Comparison of ENCODE assay signal across 8 mouse cellular contexts in the genomic region with DNA sequence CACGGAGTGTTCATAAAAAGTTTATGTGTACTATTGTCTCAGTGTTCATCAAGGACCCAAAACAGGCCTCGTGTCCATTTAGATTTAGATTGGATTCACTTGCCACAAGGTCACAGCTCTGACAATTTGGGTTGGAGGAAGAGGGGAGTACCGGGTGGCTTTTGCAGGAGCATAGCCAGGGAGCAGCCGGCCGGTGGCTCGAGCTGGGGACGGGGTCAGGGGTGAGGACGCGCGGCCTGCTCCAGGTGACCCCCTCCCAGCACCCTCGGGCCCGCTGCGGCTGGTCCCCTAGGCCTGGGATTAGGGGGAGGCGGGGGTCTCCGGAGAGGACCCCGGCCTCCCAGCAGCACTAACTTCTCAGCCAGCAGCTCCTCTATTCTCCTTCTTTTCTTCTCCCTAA. TPM values are rescaled to one million over a fixed set of nuclear protein-coding genes. Genes with fewer than 3 reads are reported as not detected.
A peak's percentile ranks its signal among the peaks of the same experiment; 100 is the strongest.
DNase-seq lines count a peak whose midpoint lies in the region; ATAC-seq and TF ChIP-seq lines count a peak whose summit lies in the region.

No protein-coding gene starts in this region.

- peak; percentile 57 for ATAC-seq in lung, embryonic 14.5 days (ENCODE audit: insufficient read depth)
- ATAC-seq in forebrain, embryonic 13.5 days = peak; percentile 48

- H3K4me3 ChIP-seq in lung, embryonic 14.5 days (ENCODE audit: low read depth, low read length) = peak overlapping the region; percentile 88
- H3K4me3 ChIP-seq in forebrain, embryonic 13.5 days = peak overlapping the region; percentile 97
- peak overlapping the region; percentile 92 for H3K4me3 ChIP-seq in thymus, adult 2 months (ENCODE audit: control insufficient read depth, insufficient read depth, low read length)

- peak overlapping the region; percentile 90 for H3K4me2 ChIP-seq in lung, embryonic 14.5 days
- H3K4me2 ChIP-seq in forebrain, embryonic 13.5 days = peak overlapping the region; percentile 76

- H3K27ac ChIP-seq in lung, embryonic 14.5 days (ENCODE audit: low read depth) = peak overlapping the region; percentile 83
- peak overlapping the region; percentile 86 for H3K27ac ChIP-seq in forebrain, embryonic 13.5 days
- peak overlapping the region; percentile 8; the same call in 1 of the 2 replicates for H3K27ac ChIP-seq in thymus, adult 2 months (ENCODE audit: control insufficient read depth, insufficient read depth, low read length)

- no peaks in the 10 kb centered on the region for H3K27me3 ChIP-seq in lung, embryonic 14.5 days (ENCODE audit: insufficient read depth, low read length)
- no peaks in the 10 kb centered on the region for H3K27me3 ChIP-seq in forebrain, embryonic 13.5 days
- H3K27me3 ChIP-seq in thymus, adult 2 months (ENCODE audit: control insufficient read depth, insufficient read depth, low read length) = no peaks in the 10 kb centered on the region

- under 1% methylated on average over 16 of the region's 16 CpGs for WGBS in lung, embryonic 14.5 days
- WGBS in forebrain, embryonic 13.5 days = 0% methylated on average over 15 of the region's 16 CpGs
- WGBS in thymus, adult 2 months = 2% methylated on average over 16 of the region's 16 CpGs

- TF ChIP-seq POLR2A in thymus, adult 2 months (IDR thresholded peaks at IDR 0.05; ENCODE audit: control insufficient read depth, extremely low read depth, insufficient read depth, low read length, poor library complexity) = no peak

- peak overlapping the region; percentile 99 for H3K9ac ChIP-seq in lung, embryonic 14.5 days
- peak overlapping the region; percentile 98 for H3K9ac ChIP-seq in forebrain, embryonic 13.5 days

- no peaks in the 10 kb centered on the region for H3K9me3 ChIP-seq in lung, embryonic 14.5 days (ENCODE audit: low read depth, low read length)
- no peaks in the 10 kb centered on the region for H3K9me3 ChIP-seq in forebrain, embryonic 13.5 days (replicated peaks)

- no peak for TF ChIP-seq CTCF in lung, embryonic 14.5 days (IDR thresholded peaks at IDR 0.05; ENCODE audit: low read depth)
- TF ChIP-seq CTCF in thymus, adult 2 months (IDR thresholded peaks at IDR 0.05; ENCODE audit: borderline replicate concordance, control insufficient read depth, extremely low read depth, insufficient read depth, low read length, poor library complexity) = no peak

- no peaks in the 10 kb centered on the region for H3K4me1 ChIP-seq in lung, embryonic 14.5 days (ENCODE audit: insufficient read depth)
- H3K4me1 ChIP-seq in forebrain, embryonic 13.5 days = peaks cover 19% of the 10 kb centered on the region
- H3K4me1 ChIP-seq in thymus, adult 2 months (replicated peaks; ENCODE audit: control insufficient read depth, insufficient read depth, low read length) = peaks cover 5% of the 10 kb centered on the region

- DNase-seq in lung, embryonic 14.5 days = peak; percentile 36
- no peak for DNase-seq in lung, postnatal 36 days
- DNase-seq in adrenal gland, postnatal 25 days = peak; percentile 33
- DNase-seq in kidney, adult 8-10 months = peak; percentile 27 to 32
- peak; percentile 41 for DNase-seq in lung, postnatal 4 days
- peak; percentile 49 for DNase-seq in thymus, adult 2 months
- DNase-seq in layer of hippocampus, postnatal 25 days (ENCODE audit: extremely low spot score in 1 of 2, low spot score in 1 of 2) = no peak

- H3K36me3 ChIP-seq in lung, embryonic 14.5 days (ENCODE audit: insufficient read depth) = 0 out of 2 replicates have a peak, but pooled peaks cover 6% of the 10 kb centered on the region
- H3K36me3 ChIP-seq in forebrain, embryonic 13.5 days (ENCODE audit: poor library complexity, severe bottlenecking) = 0 out of 2 replicates have a peak, but pooled peaks cover 2% of the 10 kb centered on the region
- no peaks in the 10 kb centered on the region; the same call in none of the 2 replicates for H3K36me3 ChIP-seq in thymus, adult 2 months (ENCODE audit: control insufficient read depth, insufficient read depth, low read length)

RNA-seq across cellular contexts. Expression of a gene that starts 0.5 kb away (rescaled TPM):
- polyA plus RNA-seq in lung, embryonic 14.5 days (2014; fragmentation: Nextera tagmentation; extraction: Ambion mirVana) = 83.5 and 85.6 TPM in 2 replicates
- 59.7 and 61.6 TPM in 2 replicates for total RNA-seq in adrenal gland, postnatal 25 days (2021)
- polyA plus RNA-seq in forebrain, embryonic 13.5 days (2015; fragmentation: Nextera tagmentation; extraction: Ambion mirVana) = 97.9 and 99.9 TPM in 2 replicates
- polyA plus RNA-seq in thymus, adult 2 months (2012; rRNA removed) = 14.3 and 18.3 TPM in 2 replicates
- total RNA-seq in layer of hippocampus, postnatal 25 days (2021) = 10 to 100 TPM; 70.4 to 71.5 TPM

RNA-seq across cellular contexts. Expression of a gene that starts 5.5 kb away (rescaled TPM):
- polyA plus RNA-seq in lung, embryonic 14.5 days (2014; fragmentation: Nextera tagmentation; extraction: Ambion mirVana) = 28.6 and 29.6 TPM in 2 replicates
- total RNA-seq in adrenal gland, postnatal 25 days (2021) = 127 and 130 TPM in 2 replicates
- polyA plus RNA-seq in forebrain, embryonic 13.5 days (2015; fragmentation: Nextera tagmentation; extraction: Ambion mirVana) = 81.1 and 83.9 TPM in 2 replicates
- polyA plus RNA-seq in thymus, adult 2 months (2012; rRNA removed) = 97.8 and 102 TPM in 2 replicates
- total RNA-seq in layer of hippocampus, postnatal 25 days (2021) = 100 to 1,000 TPM; 180 to 192 TPM

RNA-seq across cellular contexts. Expression of a gene that starts 26.0 kb away (rescaled TPM):
- 30.3 and 32.6 TPM in 2 replicates for polyA plus RNA-seq in lung, embryonic 14.5 days (2014; fragmentation: Nextera tagmentation; extraction: Ambion mirVana)
- total RNA-seq in adrenal gland, postnatal 25 days (2021) = 45.8 and 49.5 TPM in 2 replicates
- 41.0 and 43.1 TPM in 2 replicates for polyA plus RNA-seq in forebrain, embryonic 13.5 days (2015; fragmentation: Nextera tagmentation; extraction: Ambion mirVana)
- polyA plus RNA-seq in thymus, adult 2 months (2012; rRNA removed) = 3.9 and 4.7 TPM in 2 replicates
- total RNA-seq in layer of hippocampus, postnatal 25 days (2021) = 10 to 100 TPM; 52.0 to 53.2 TPM

RNA-seq across cellular contexts. Expression of a gene that starts 47.6 kb away (rescaled TPM):
- 0.11 and 0.35 TPM in 2 replicates for polyA plus RNA-seq in lung, embryonic 14.5 days (2014; fragmentation: Nextera tagmentation; extraction: Ambion mirVana)
- not detected in 2 replicates for total RNA-seq in adrenal gland, postnatal 25 days (2021)
- not detected in 2 replicates for polyA plus RNA-seq in forebrain, embryonic 13.5 days (2015; fragmentation: Nextera tagmentation; extraction: Ambion mirVana)
- 0.14 and 0.73 TPM in 2 replicates for polyA plus RNA-seq in thymus, adult 2 months (2012; rRNA removed)
- total RNA-seq in layer of hippocampus, postnatal 25 days (2021) = not detected

RNA-seq across cellular contexts. Expression of a gene that starts 56.0 kb away (rescaled TPM):
- polyA plus RNA-seq in lung, embryonic 14.5 days (2014; fragmentation: Nextera tagmentation; extraction: Ambion mirVana) = 26.8 and 28.2 TPM in 2 replicates
- 39.1 and 65.3 TPM in 2 replicates for total RNA-seq in adrenal gland, postnatal 25 days (2021)
- 5.6 and 7.2 TPM in 2 replicates for polyA plus RNA-seq in forebrain, embryonic 13.5 days (2015; fragmentation: Nextera tagmentation; extraction: Ambion mirVana)
- polyA plus RNA-seq in thymus, adult 2 months (2012; rRNA removed) = 6.5 and 8.6 TPM in 2 replicates
- total RNA-seq in layer of hippocampus, postnatal 25 days (2021) = 10 to 100 TPM; 23.5 to 27.1 TPM

Comparison
In these comparisons a context has a peak if more than half of its experiments do, and no peak if none do; other contexts are left out.
1. DNase-seq: peak in lung, embryonic 14.5 days (single experiment), adrenal gland, postnatal 25 days (single experiment), kidney, adult 8-10 months (2 of 2), lung, postnatal 4 days (2 of 2) and thymus, adult 2 months (single experiment); none in lung, postnatal 36 days (single experiment) and layer of hippocampus, postnatal 25 days (0 of 2).
2. H3K27ac ChIP-seq: peak in every context shown above with its lines; median percentile 86 in forebrain, embryonic 13.5 days; 83 in lung, embryonic 14.5 days; 8 in thymus, adult 2 months.
3. Peak in every context shown above with its lines, with median percentiles within 50 percentile points of each other: H3K4me3 ChIP-seq.